Mouse (Mus musculus) thymus, adult 2 months (tissue): ENCODE measurements around the gene 4930523C07Rik. TPM values are rescaled to one million over a fixed set of nuclear protein-coding genes. Genes with fewer than 3 reads are reported as not detected.

Experiments used
- DNase-seq: peaks from one replicate; pipeline ENCODE4 v3.0.0; 2021
- H3K27ac ChIP-seq: fragments of 200-500 bp; 2 replicates; pipeline ENCODE4 v1.5.1; 2012; ENCODE audit warnings: low read length, control low read depth; ENCODE audit not compliant: control insufficient read depth, insufficient read depth
- H3K27me3 ChIP-seq: fragments of 200-500 bp; 2 replicates; pipeline ENCODE4 v1.6.1; 2012; ENCODE audit warnings: mild to moderate bottlenecking, low read length, moderate library complexity, mixed read lengths; ENCODE audit not compliant: control insufficient read depth, insufficient read depth
- H3K36me3 ChIP-seq: fragments of 200-500 bp; 2 replicates; pipeline ENCODE4 v1.6.1; 2012; ENCODE audit warnings: mild to moderate bottlenecking, low read length, moderate library complexity; ENCODE audit not compliant: control insufficient read depth, insufficient read depth
- H3K4me1 ChIP-seq: fragments of 200-500 bp; replicated peaks from 2 replicates; pipeline ENCODE4 v1.6.1; 2012; ENCODE audit warnings: low read length; ENCODE audit not compliant: control insufficient read depth, insufficient read depth
- H3K4me3 ChIP-seq: fragments of 200-500 bp; 2 replicates; pipeline ENCODE4 v1.5.1; 2012; ENCODE audit warnings: mild to moderate bottlenecking, low read length, control low read depth, moderate library complexity; ENCODE audit not compliant: control insufficient read depth, insufficient read depth
- CTCF ChIP-seq: fragments of 200-500 bp; IDR thresholded peaks from 2 replicates; pipeline ENCODE4 v1.5.1; 2012; ENCODE audit warnings: mild to moderate bottlenecking, control low read depth, low read length, moderate library complexity, borderline replicate concordance; ENCODE audit not compliant: control insufficient read depth, poor library complexity, insufficient read depth; ENCODE audit errors: extremely low read depth
- POLR2A ChIP-seq: fragments of 200-500 bp; IDR thresholded peaks from 2 replicates; pipeline ENCODE4 v1.6.1; 2012; ENCODE audit warnings: mild to moderate bottlenecking, low read length, control low read depth, moderate library complexity; ENCODE audit not compliant: control insufficient read depth, poor library complexity, insufficient read depth; ENCODE audit errors: extremely low read depth
- WGBS: fragments of 180-500 bp; shearing (Covaris S2); methylation state at CpG from one replicate; pipeline ENCODE4 v1.1.7; 2018; 5-methylcytosine and 5-hydroxymethylcytosine counted together
- polyA plus RNA-seq: library from polyadenylated mRNA; depleted of rRNA; stranded (reverse); fragments of >200 nt; gene quantifications from 2 replicates; pipeline ENCODE4 v1.2.3, GENCODE M21; 2012

Gene 4930523C07Rik
- polyA plus RNA-seq, 1 experiment, result 25.8 TPM

GRCm38 (mm10) chr1:160084239-160084638 is 40.1 kb downstream of the 4930523C07Rik start:
- TF ChIP-seq CTCF, result no peak
- TF ChIP-seq POLR2A, result no peak
- H3K27ac ChIP-seq, result no peak overlapping the region
- no peak for DNase-seq
- H3K27me3 ChIP-seq, result no peaks in the 10 kb centered on the region
- no peaks in the 10 kb centered on the region for H3K36me3 ChIP-seq
- H3K4me1 ChIP-seq, result peaks cover 5% of the 10 kb centered on the region; the same call in 1 of the 2 replicates
- 89% methylated on average over 1 of the region's 1 CpGs for WGBS
- no peak overlapping the region for H3K4me3 ChIP-seq

- no peak for DNase-seq
- no peaks in the 10 kb centered on the region for H3K36me3 ChIP-seq
- 85% methylated on average over 2 of the region's 2 CpGs for WGBS
- no peaks in the 10 kb centered on the region for H3K4me1 ChIP-seq
- TF ChIP-seq CTCF, result no peak
- no peak for TF ChIP-seq POLR2A
- no peaks in the 10 kb centered on the region for H3K27me3 ChIP-seq
- H3K4me3 ChIP-seq, result no peak overlapping the region
- H3K27ac ChIP-seq, result no peak overlapping the region
Observed at GRCm38 (mm10) chr1:160086651-160087050, 42.5 kb downstream of the 4930523C07Rik start.

GRCm38 (mm10) chr1:160099659-160100302 is 55.6 kb downstream of the 4930523C07Rik start:
- Histone ChIP-seq H3K27me3 (no peaks in the 10 kb centered on the region), H3K36me3 (no peaks in the 10 kb centered on the region), H3K4me1 (no peaks in the 10 kb centered on the region), H3K4me3 (no peak overlapping the region), H3K27ac (no peak overlapping the region)
- DNase-seq, result no peak
- no peak for TF ChIP-seq POLR2A
- no peak for TF ChIP-seq CTCF
- WGBS, result 90% methylated on average over 5 of the region's 5 CpGs

- Histone ChIP-seq H3K4me1 (no peaks in the 10 kb centered on the region), H3K27ac (no peak overlapping the region), H3K27me3 (no peaks in the 10 kb centered on the region), H3K36me3 (no peaks in the 10 kb centered on the region), H3K4me3 (no peak overlapping the region)
- TF ChIP-seq POLR2A, result no peak
- no peak for TF ChIP-seq CTCF
- WGBS, result 93% methylated on average over 5 of the region's 5 CpGs
- no peak for DNase-seq
Observed at GRCm38 (mm10) chr1:160100996-160101395, 56.8 kb downstream of the 4930523C07Rik start.

- H3K27me3 ChIP-seq, result no peaks in the 10 kb centered on the region
- 92% methylated on average over 5 of the region's 5 CpGs for WGBS
- no peaks in the 10 kb centered on the region for H3K4me1 ChIP-seq
- H3K4me3 ChIP-seq, result no peak overlapping the region
- no peak for DNase-seq
- no peak overlapping the region for H3K27ac ChIP-seq
- TF ChIP-seq POLR2A, result no peak
- no peak for TF ChIP-seq CTCF
- H3K36me3 ChIP-seq, result no peaks in the 10 kb centered on the region
Observed at GRCm38 (mm10) chr1:160105426-160105825, 61.2 kb downstream of the 4930523C07Rik start.

GRCm38 (mm10) chr1:160108604-160109003 is 64.4 kb downstream of the 4930523C07Rik start:
- TF ChIP-seq POLR2A (no peak), CTCF (no peak)
- WGBS, result 88% methylated on average over 2 of the region's 2 CpGs
- H3K36me3 ChIP-seq, result no peaks in the 10 kb centered on the region
- no peak for DNase-seq
- no peaks in the 10 kb centered on the region for H3K27me3 ChIP-seq
- no peak overlapping the region for H3K4me3 ChIP-seq
- H3K4me1 ChIP-seq, result no peaks in the 10 kb centered on the region
- no peak overlapping the region for H3K27ac ChIP-seq
